Mouse (Mus musculus) neural tube, embryonic 12.5 days (tissue): ENCODE results near the gene Agap1. TPM values are rescaled to one million over a fixed set of nuclear protein-coding genes. Genes with fewer than 3 reads are reported as not detected.

ENCODE experiments used
- ATAC-seq: fragments of 200-750 bp; cut with Nextera tagmentation; 2 replicates; pipeline ENCODE4 v1.8.0; 2017; ENCODE audit warnings: low read depth, mild to moderate bottlenecking, moderate TSS enrichment, moderate library complexity; ENCODE audit not compliant: low FRiP score
- H3K27ac ChIP-seq: fragments of 300-500 bp; sonication (generic); 2 replicates; pipeline ENCODE4 v1.5.1; 2016
- H3K27me3 ChIP-seq: fragments of 300-500 bp; sonication (generic); replicated peaks from 2 replicates; pipeline ENCODE4 v1.6.1; 2016; ENCODE audit warnings: mild to moderate bottlenecking
- H3K36me3 ChIP-seq: fragments of 300-500 bp; sonication (generic); 2 replicates; pipeline ENCODE4 v1.6.1; 2016; ENCODE audit warnings: mild to moderate bottlenecking
- H3K4me1 ChIP-seq: fragments of 300-500 bp; sonication (generic); 2 replicates; pipeline ENCODE4 v1.6.1; 2016
- H3K4me2 ChIP-seq: fragments of 300-500 bp; sonication (generic); replicated peaks from 2 replicates; pipeline ENCODE4 v1.6.1; 2016; ENCODE audit warnings: mild to moderate bottlenecking
- H3K4me3 ChIP-seq: fragments of 300-500 bp; sonication (generic); 2 replicates; pipeline ENCODE4 v1.5.1; 2016
- H3K9ac ChIP-seq: fragments of 300-500 bp; sonication (generic); 2 replicates; pipeline ENCODE4 v1.6.1; 2016; ENCODE audit warnings: mild to moderate bottlenecking
- H3K9me3 ChIP-seq: fragments of 300-500 bp; sonication (generic); 2 replicates; pipeline ENCODE4 v1.6.1; 2016; ENCODE audit warnings: mild to moderate bottlenecking
- WGBS: fragments of 180-500 bp; shearing (Covaris S2); methylation state at CpG from one replicate; pipeline ENCODE4 v1.1.7; 2016; 5-methylcytosine and 5-hydroxymethylcytosine counted together
- polyA plus RNA-seq: library from polyadenylated mRNA; unstranded; fragments of >200 nt; fragmentation: Nextera tagmentation; extraction: Ambion mirVana; gene quantifications from 2 replicates; pipeline ENCODE4 v1.2.1, GENCODE M21; 2016

The Agap1 gene
- polyA plus RNA-seq, 1 experiment from 2014 or later = 76.1 TPM

GRCm38 (mm10) chr1:89668635-89669034 lies 214.0 kb downstream of the Agap1 start:
- no peak for ATAC-seq
- Histone ChIP-seq H3K9me3 (no peaks in the 10 kb centered on the region), H3K27ac (no peak overlapping the region), H3K4me1 (peaks cover 32% of the 10 kb centered on the region), H3K27me3 (no peaks in the 10 kb centered on the region), H3K36me3 (peaks cover 46% of the 10 kb centered on the region), H3K4me3 (no peak overlapping the region), H3K4me2 (no peak overlapping the region), H3K9ac (no peak overlapping the region)
- 68% methylated on average over 9 of the region's 9 CpGs for WGBS

GRCm38 (mm10) chr1:89671110-89671787 lies 216.6 kb downstream of the Agap1 start:
- H3K4me3 ChIP-seq = no peak overlapping the region
- no peak overlapping the region for H3K9ac ChIP-seq
- no peaks in the 10 kb centered on the region for H3K9me3 ChIP-seq
- H3K27ac ChIP-seq = no peak overlapping the region
- H3K27me3 ChIP-seq = no peaks in the 10 kb centered on the region
- peaks cover 39% of the 10 kb centered on the region for H3K36me3 ChIP-seq
- WGBS = 30% methylated on average over 26 of the region's 26 CpGs
- H3K4me1 ChIP-seq = peaks cover 32% of the 10 kb centered on the region
- ATAC-seq = peak; percentile 69
- no peak overlapping the region for H3K4me2 ChIP-seq

- H3K4me1 ChIP-seq = peaks cover 32% of the 10 kb centered on the region
- ATAC-seq = no peak
Observed at GRCm38 (mm10) chr1:89673071-89673470, 218.5 kb downstream of the Agap1 start.

GRCm38 (mm10) chr1:89673686-89674085 lies 219.1 kb downstream of the Agap1 start:
- Histone ChIP-seq H3K4me2 (no peak overlapping the region), H3K27ac (no peak overlapping the region), H3K36me3 (peaks cover 32% of the 10 kb centered on the region), H3K27me3 (no peaks in the 10 kb centered on the region), H3K4me3 (no peak overlapping the region), H3K9ac (no peak overlapping the region), H3K4me1 (peaks cover 32% of the 10 kb centered on the region), H3K9me3 (no peaks in the 10 kb centered on the region)
- 92% methylated on average over 3 of the region's 3 CpGs for WGBS
- no peak for ATAC-seq

More at GRCm38 (mm10) chr1:89673071-89673470, 218.5 kb downstream of the Agap1 start:
- Histone ChIP-seq H3K9me3 (no peaks in the 10 kb centered on the region), H3K36me3 (peaks cover 29% of the 10 kb centered on the region), H3K4me3 (no peak overlapping the region), H3K27ac (no peak overlapping the region), H3K27me3 (no peaks in the 10 kb centered on the region), H3K9ac (no peak overlapping the region), H3K4me2 (no peak overlapping the region)
- 89% methylated on average over 6 of the region's 6 CpGs for WGBS

GRCm38 (mm10) chr1:89674681-89675080 lies 220.1 kb downstream of the Agap1 start:
- no peak overlapping the region for H3K4me2 ChIP-seq
- H3K4me3 ChIP-seq = no peak overlapping the region
- H3K9me3 ChIP-seq = no peaks in the 10 kb centered on the region
- peaks cover 31% of the 10 kb centered on the region for H3K36me3 ChIP-seq
- peaks cover 26% of the 10 kb centered on the region for H3K4me1 ChIP-seq
- H3K27me3 ChIP-seq = no peaks in the 10 kb centered on the region
- no peak overlapping the region for H3K27ac ChIP-seq
- 58% methylated on average over 9 of the region's 9 CpGs for whole genome bisulfite sequencing
- H3K9ac ChIP-seq = no peak overlapping the region
- ATAC-seq = no peak

GRCm38 (mm10) chr1:89676411-89676810 lies 221.8 kb downstream of the Agap1 start:
- Histone ChIP-seq H3K4me1 (peaks cover 13% of the 10 kb centered on the region; the same call in 1 of the 2 replicates), H3K27ac (no peak overlapping the region), H3K9me3 (no peaks in the 10 kb centered on the region), H3K4me3 (no peak overlapping the region), H3K36me3 (peaks cover 30% of the 10 kb centered on the region), H3K27me3 (no peaks in the 10 kb centered on the region), H3K9ac (no peak overlapping the region), H3K4me2 (no peak overlapping the region)
- no peak for ATAC-seq
- 63% methylated on average over 4 of the region's 4 CpGs for WGBS

GRCm38 (mm10) chr1:89680673-89681072 lies 226.1 kb downstream of the Agap1 start:
- H3K9ac ChIP-seq = no peak overlapping the region

GRCm38 (mm10) chr1:89688914-89689313 lies 234.3 kb downstream of the Agap1 start:
- H3K27me3 ChIP-seq = no peaks in the 10 kb centered on the region; the same call in 1 of the 2 replicates
- no peaks in the 10 kb centered on the region for H3K9me3 ChIP-seq
- H3K36me3 ChIP-seq = peaks cover 19% of the 10 kb centered on the region
- ATAC-seq = peak; percentile 41; the same call in 1 of the 2 replicates
- no peak overlapping the region for H3K4me2 ChIP-seq
- H3K4me3 ChIP-seq = no peak overlapping the region
- 43% methylated on average over 10 of the region's 10 CpGs for WGBS
- peak overlapping the region; percentile 20; the same call in 1 of the 2 replicates for H3K27ac ChIP-seq
- no peak overlapping the region for H3K9ac ChIP-seq
- H3K4me1 ChIP-seq = peaks cover 32% of the 10 kb centered on the region

More at GRCm38 (mm10) chr1:89680673-89681072, 226.1 kb downstream of the Agap1 start:
- no peak for ATAC-seq
- H3K27ac ChIP-seq = no peak overlapping the region
- H3K4me3 ChIP-seq = no peak overlapping the region
- H3K27me3 ChIP-seq = no peaks in the 10 kb centered on the region
- H3K9me3 ChIP-seq = no peaks in the 10 kb centered on the region
- 82% methylated on average over 7 of the region's 7 CpGs for WGBS
- H3K4me1 ChIP-seq = 0 out of 2 replicates have a peak, but pooled peaks cover 5% of the 10 kb centered on the region
- no peak overlapping the region for H3K4me2 ChIP-seq
- H3K36me3 ChIP-seq = peaks cover 18% of the 10 kb centered on the region

- Histone ChIP-seq H3K9me3 (no peaks in the 10 kb centered on the region), H3K4me2 (no peak overlapping the region), H3K9ac (no peak overlapping the region), H3K4me3 (no peak overlapping the region), H3K4me1 (peaks cover 32% of the 10 kb centered on the region), H3K27me3 (no peaks in the 10 kb centered on the region; the same call in 1 of the 2 replicates), H3K36me3 (peaks cover 19% of the 10 kb centered on the region), H3K27ac (peak overlapping the region; percentile 20; the same call in 1 of the 2 replicates)
- ATAC-seq = no peak
- WGBS = 77% methylated on average over 22 of the region's 22 CpGs
Observed at GRCm38 (mm10) chr1:89689544-89690212, 235.1 kb downstream of the Agap1 start.

GRCm38 (mm10) chr1:89691096-89691495 lies 236.5 kb downstream of the Agap1 start:
- H3K4me1 ChIP-seq = peaks cover 32% of the 10 kb centered on the region
- no peak for ATAC-seq
- H3K27me3 ChIP-seq = no peaks in the 10 kb centered on the region; the same call in 1 of the 2 replicates
- no peak overlapping the region for H3K4me2 ChIP-seq
- no peaks in the 10 kb centered on the region for H3K9me3 ChIP-seq
- WGBS = 71% methylated on average over 1 of the region's 1 CpGs
- H3K36me3 ChIP-seq = peaks cover 11% of the 10 kb centered on the region
- no peak overlapping the region for H3K27ac ChIP-seq
- no peak overlapping the region for H3K4me3 ChIP-seq
- no peak overlapping the region for H3K9ac ChIP-seq

- no peaks in the 10 kb centered on the region for H3K9me3 ChIP-seq
Observed at GRCm38 (mm10) chr1:89692420-89692819, 237.8 kb downstream of the Agap1 start.

GRCm38 (mm10) chr1:89694916-89695315 lies 240.3 kb downstream of the Agap1 start:
- no peak overlapping the region for H3K4me3 ChIP-seq
- no peak overlapping the region for H3K27ac ChIP-seq
- WGBS = 96% methylated on average over 5 of the region's 5 CpGs
- peaks cover 7% of the 10 kb centered on the region; the same call in 1 of the 2 replicates for H3K27me3 ChIP-seq
- H3K4me2 ChIP-seq = no peak overlapping the region
- no peak overlapping the region for H3K9ac ChIP-seq
- ATAC-seq = no peak
- H3K9me3 ChIP-seq = no peaks in the 10 kb centered on the region
- peaks cover 15% of the 10 kb centered on the region; the same call in 1 of the 2 replicates for H3K4me1 ChIP-seq
- peaks cover 19% of the 10 kb centered on the region for H3K36me3 ChIP-seq

More at GRCm38 (mm10) chr1:89692420-89692819, 237.8 kb downstream of the Agap1 start:
- no peak overlapping the region for H3K9ac ChIP-seq
- H3K27me3 ChIP-seq = peaks cover 2% of the 10 kb centered on the region; the same call in 1 of the 2 replicates
- no peak for ATAC-seq
- no peak overlapping the region for H3K4me3 ChIP-seq
- 94% methylated on average over 12 of the region's 12 CpGs for WGBS
- no peak overlapping the region for H3K27ac ChIP-seq
- no peak overlapping the region for H3K4me2 ChIP-seq
- peaks cover 16% of the 10 kb centered on the region for H3K36me3 ChIP-seq
- peaks cover 32% of the 10 kb centered on the region for H3K4me1 ChIP-seq
